Mouse (Mus musculus) retina, postnatal 7 days (tissue): ENCODE measurements around the gene Cdk18.

Source experiments
- DNase-seq: peaks from one replicate; pipeline ENCODE4 v3.0.0-alpha.2; 2012; ENCODE audit warnings: low read depth, low spot score

Cdk18 gene

GRCm38 (mm10) chr1:132112426-132112825 lies 27.1 kb downstream of the Cdk18 start:
- no peak for DNase-seq

- DNase-seq, result no peak
Observed at GRCm38 (mm10) chr1:132111411-132111810, 28.1 kb downstream of the Cdk18 start.

GRCm38 (mm10) chr1:132109368-132109767 lies 30.1 kb downstream of the Cdk18 start:
- DNase-seq, result no peak

- DNase-seq, result no peak
Observed at GRCm38 (mm10) chr1:132104353-132104752, 35.1 kb downstream of the Cdk18 start.

GRCm38 (mm10) chr1:132101953-132102697 lies 37.4 kb downstream of the Cdk18 start:
- DNase-seq, result no peak

GRCm38 (mm10) chr1:132099775-132100174 lies 39.7 kb downstream of the Cdk18 start:
- no peak for DNase-seq

GRCm38 (mm10) chr1:132099016-132099415 lies 40.5 kb downstream of the Cdk18 start:
- no peak for DNase-seq

GRCm38 (mm10) chr1:132098076-132098475 lies 41.4 kb downstream of the Cdk18 start:
- no peak for DNase-seq

- DNase-seq, result no peak
Observed at GRCm38 (mm10) chr1:132095356-132096004, 44.0 kb downstream of the Cdk18 start.

- no peak for DNase-seq
Observed at GRCm38 (mm10) chr1:132093269-132093668, 46.2 kb downstream of the Cdk18 start.

- peak; percentile 61 for DNase-seq
Observed at GRCm38 (mm10) chr1:132090266-132090665, 49.2 kb downstream of the Cdk18 start.

- DNase-seq, result peak; percentile 35
Observed at GRCm38 (mm10) chr1:132089767-132090166, 49.7 kb downstream of the Cdk18 start.

- DNase-seq, result no peak
Observed at GRCm38 (mm10) chr1:132088181-132088671, 51.3 kb downstream of the Cdk18 start.

GRCm38 (mm10) chr1:132085181-132086049 lies 54.1 kb downstream of the Cdk18 start:
- DNase-seq, result no peak

GRCm38 (mm10) chr1:132078413-132078812 lies 61.1 kb downstream of the Cdk18 start:
- DNase-seq, result no peak

- no peak for DNase-seq
Observed at GRCm38 (mm10) chr1:132075576-132075975, 63.9 kb downstream of the Cdk18 start.

- no peak for DNase-seq
Observed at GRCm38 (mm10) chr1:132070659-132071058, 68.8 kb downstream of the Cdk18 start.

- DNase-seq, result no peak
Observed at GRCm38 (mm10) chr1:132069436-132069835, 70.0 kb downstream of the Cdk18 start.

- peak; percentile 19 for DNase-seq
Observed at GRCm38 (mm10) chr1:132067261-132068255, 71.9 kb downstream of the Cdk18 start, which contains the start of gene Mfsd4a. TSS of gene Mfsd4a (minus strand) at chr1:132068062.

GRCm38 (mm10) chr1:132065475-132066172 lies 73.9 kb downstream of the Cdk18 start:
- no peak for DNase-seq
